Mouse (Mus musculus) stomach, postnatal 0 days (tissue): ENCODE data around the gene Adipor2. TPM values are rescaled to one million over a fixed set of nuclear protein-coding genes. Genes with fewer than 3 reads are reported as not detected.

Experiments used
- ATAC-seq: fragments of 200-750 bp; cut with Nextera tagmentation; 2 replicates; pipeline ENCODE4 v1.8.0; 2017; ENCODE audit not compliant: low FRiP score, low TSS enrichment
- DNase-seq: peaks from one replicate; pipeline ENCODE4 v3.0.0-alpha.2; 2016; ENCODE audit warnings: low spot score
- H3K27ac ChIP-seq: fragments of 300-500 bp; sonication (generic); replicated peaks from 2 replicates; pipeline ENCODE4 v1.5.1; 2014; ENCODE audit warnings: mild to moderate bottlenecking, control low read depth
- H3K27me3 ChIP-seq: fragments of 300-500 bp; sonication (generic); 2 replicates; pipeline ENCODE4 v1.6.1; 2014; ENCODE audit warnings: low read length; ENCODE audit not compliant: control insufficient read depth, insufficient read depth
- H3K36me3 ChIP-seq: fragments of 300-500 bp; sonication (generic); 2 replicates; pipeline ENCODE4 v1.6.1; 2014; ENCODE audit warnings: low read length, mixed read lengths; ENCODE audit not compliant: control insufficient read depth, insufficient read depth
- H3K4me1 ChIP-seq: fragments of 300-500 bp; sonication (generic); replicated peaks from 2 replicates; pipeline ENCODE4 v1.6.1; 2014; ENCODE audit warnings: antibody characterized with exemption; ENCODE audit not compliant: control insufficient read depth, insufficient read depth
- H3K4me2 ChIP-seq: fragments of 300-500 bp; sonication (generic); replicated peaks from 2 replicates; pipeline ENCODE4 v1.6.1; 2014; ENCODE audit warnings: low read depth, mild to moderate bottlenecking, control low read depth, moderate library complexity
- H3K4me3 ChIP-seq: fragments of 300-500 bp; sonication (generic); 2 replicates; pipeline ENCODE4 v1.5.1; 2014; ENCODE audit warnings: low read depth, low read length, control low read depth
- H3K9ac ChIP-seq: fragments of 300-500 bp; sonication (generic); 2 replicates; pipeline ENCODE4 v1.6.1; 2014; ENCODE audit warnings: mild to moderate bottlenecking, low read length, control low read depth, mixed read lengths
- H3K9me3 ChIP-seq: fragments of 300-500 bp; sonication (generic); 2 replicates; pipeline ENCODE4 v1.6.1; 2016; ENCODE audit warnings: low read length; ENCODE audit not compliant: control insufficient read depth
- CTCF ChIP-seq: IDR thresholded peaks from 2 replicates; pipeline ENCODE4 v1.5.1; 2016; ENCODE audit warnings: antibody characterized with exemption, low read depth, mild to moderate bottlenecking, moderate library complexity
- EP300 ChIP-seq: optimal IDR thresholded peaks from 2 replicates; pipeline ENCODE3; 2016; ENCODE audit warnings: antibody characterized with exemption
- WGBS: fragments of 180-500 bp; shearing (Covaris S2); extraction: QIAGEN DNeasy Blood & Tissue Kit; methylation state at CpG from one replicate; pipeline ENCODE4 v1.1.7; 2014; 5-methylcytosine and 5-hydroxymethylcytosine counted together
- polyA plus RNA-seq: library from polyadenylated mRNA; unstranded; fragments of >200 nt; fragmentation: Nextera tagmentation; extraction: Ambion mirVana; gene quantifications from 2 replicates; pipeline ENCODE4 v1.2.1, GENCODE M21; 2015

Adipor2 gene
- polyA plus RNA-seq, 1 experiment from 2014 or later, result 90.5 TPM

DNA sequence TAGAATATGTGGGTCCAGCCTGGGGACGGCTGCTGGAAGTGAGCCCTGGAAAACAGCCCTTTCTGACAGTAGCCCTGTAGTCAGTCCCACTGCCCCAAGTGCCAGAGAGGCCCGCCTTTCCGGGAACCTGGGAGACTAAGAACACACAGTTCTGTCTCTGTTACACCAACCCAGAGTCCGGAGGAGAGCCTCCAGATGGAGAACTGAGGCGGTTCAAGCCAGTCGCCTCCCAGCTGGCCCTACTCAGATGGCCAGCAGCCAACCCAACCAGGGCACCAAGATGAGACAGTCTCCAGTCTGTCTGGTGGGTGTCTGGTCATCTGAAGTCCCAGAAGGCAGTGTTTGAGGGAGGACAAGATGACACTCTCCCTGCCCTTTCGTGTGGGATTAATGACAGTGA is 95.8 kb downstream of the Adipor2 start:
- no peaks in the 10 kb centered on the region for H3K9me3 ChIP-seq
- no peaks in the 10 kb centered on the region for H3K27me3 ChIP-seq
- no peaks in the 10 kb centered on the region for H3K4me1 ChIP-seq
- no peaks in the 10 kb centered on the region for H3K36me3 ChIP-seq
- H3K27ac ChIP-seq, result no peak overlapping the region
- DNase-seq (no peak), ATAC-seq (no peak)
- TF ChIP-seq EP300 (no peak), CTCF (no peak)
- no peak overlapping the region for H3K4me2 ChIP-seq
- H3K9ac ChIP-seq, result no peak overlapping the region
- no peak overlapping the region for H3K4me3 ChIP-seq
- 64% methylated on average over 7 of the region's 7 CpGs for WGBS

DNA sequence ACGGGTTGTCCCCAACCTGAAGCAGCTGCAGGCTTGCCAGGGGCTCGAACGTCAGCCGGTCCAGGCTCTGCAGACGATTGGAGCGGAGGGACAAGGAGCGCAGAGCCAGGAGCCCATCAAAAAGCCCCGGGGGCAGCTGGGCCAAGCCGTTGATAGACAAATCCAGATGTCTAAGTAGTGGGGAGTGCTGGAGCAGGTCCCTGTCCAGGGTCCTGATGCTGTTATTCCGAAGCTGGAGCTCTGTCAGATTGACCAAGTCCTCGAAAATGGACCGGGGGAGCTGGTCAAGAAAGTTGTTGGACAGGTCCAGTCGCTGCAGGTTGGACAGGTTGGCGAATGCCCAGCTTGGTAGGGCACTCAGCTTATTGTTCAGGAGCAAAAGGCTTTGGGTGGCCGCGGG is 97.0 kb downstream of the Adipor2 start:
- no peaks in the 10 kb centered on the region for H3K27me3 ChIP-seq
- 29% methylated on average over 16 of the region's 16 CpGs for WGBS
- ATAC-seq, result no peak

DNA sequence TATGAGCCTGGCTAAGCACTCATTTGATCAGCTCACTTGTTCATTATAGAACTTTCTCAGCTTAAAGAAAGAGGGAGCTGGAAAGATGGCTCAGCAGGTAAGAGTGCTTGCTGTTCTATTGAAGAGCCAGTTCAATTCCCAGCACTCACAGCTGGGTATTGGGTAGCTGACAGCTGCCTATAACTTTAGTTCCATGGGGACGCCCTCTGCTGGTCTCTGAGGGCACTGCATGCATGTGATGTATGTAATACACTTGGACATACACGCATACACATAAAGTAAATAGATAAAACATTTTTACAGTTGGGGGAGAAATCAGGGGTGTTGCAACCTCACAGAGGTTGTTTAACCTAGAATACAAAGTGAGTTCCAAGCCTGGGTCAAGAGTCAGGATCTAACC is 98.1 kb downstream of the Adipor2 start:
- DNase-seq, result no peak
- Histone ChIP-seq H3K9me3 (no peaks in the 10 kb centered on the region), H3K4me2 (no peak overlapping the region), H3K9ac (no peak overlapping the region), H3K36me3 (no peaks in the 10 kb centered on the region), H3K4me3 (no peak overlapping the region), H3K27ac (no peak overlapping the region), H3K4me1 (no peaks in the 10 kb centered on the region), H3K27me3 (no peaks in the 10 kb centered on the region)
- no peak for TF ChIP-seq EP300
- peak; percentile 33 for TF ChIP-seq CTCF
- WGBS, result 75% methylated on average over 2 of the region's 2 CpGs
- ATAC-seq, result no peak

More for the DNA sequence above, 97.0 kb downstream of the Adipor2 start:
- Histone ChIP-seq H3K9ac (no peak overlapping the region), H3K4me3 (no peak overlapping the region), H3K9me3 (no peaks in the 10 kb centered on the region), H3K27ac (no peak overlapping the region), H3K36me3 (no peaks in the 10 kb centered on the region), H3K4me1 (no peaks in the 10 kb centered on the region), H3K4me2 (no peak overlapping the region)
- no peak for TF ChIP-seq EP300
- TF ChIP-seq CTCF, result no peak
- peak; percentile 61 for DNase-seq

DNA sequence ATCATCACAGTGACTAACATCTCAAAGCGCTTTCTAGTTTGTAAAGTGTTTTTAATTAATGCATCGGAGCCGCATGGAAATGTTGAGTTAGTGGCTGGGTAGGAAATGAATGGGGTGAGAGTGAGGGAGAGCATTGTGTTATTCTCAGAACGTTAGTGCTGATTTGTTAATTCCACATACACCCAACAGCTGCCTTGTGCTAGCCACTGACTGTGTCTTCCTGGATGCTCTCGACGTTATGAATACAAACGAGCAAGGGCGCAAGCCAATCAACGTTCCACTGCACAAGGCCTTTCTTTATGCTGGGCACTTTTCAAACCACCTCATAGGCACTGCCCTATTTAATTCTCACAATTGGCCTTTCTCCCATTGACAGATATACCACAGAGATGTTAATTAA is 98.8 kb downstream of the Adipor2 start:
- no peak for ATAC-seq
- WGBS, result 85% methylated on average over 9 of the region's 9 CpGs
- TF ChIP-seq CTCF (no peak), EP300 (no peak)

DNA sequence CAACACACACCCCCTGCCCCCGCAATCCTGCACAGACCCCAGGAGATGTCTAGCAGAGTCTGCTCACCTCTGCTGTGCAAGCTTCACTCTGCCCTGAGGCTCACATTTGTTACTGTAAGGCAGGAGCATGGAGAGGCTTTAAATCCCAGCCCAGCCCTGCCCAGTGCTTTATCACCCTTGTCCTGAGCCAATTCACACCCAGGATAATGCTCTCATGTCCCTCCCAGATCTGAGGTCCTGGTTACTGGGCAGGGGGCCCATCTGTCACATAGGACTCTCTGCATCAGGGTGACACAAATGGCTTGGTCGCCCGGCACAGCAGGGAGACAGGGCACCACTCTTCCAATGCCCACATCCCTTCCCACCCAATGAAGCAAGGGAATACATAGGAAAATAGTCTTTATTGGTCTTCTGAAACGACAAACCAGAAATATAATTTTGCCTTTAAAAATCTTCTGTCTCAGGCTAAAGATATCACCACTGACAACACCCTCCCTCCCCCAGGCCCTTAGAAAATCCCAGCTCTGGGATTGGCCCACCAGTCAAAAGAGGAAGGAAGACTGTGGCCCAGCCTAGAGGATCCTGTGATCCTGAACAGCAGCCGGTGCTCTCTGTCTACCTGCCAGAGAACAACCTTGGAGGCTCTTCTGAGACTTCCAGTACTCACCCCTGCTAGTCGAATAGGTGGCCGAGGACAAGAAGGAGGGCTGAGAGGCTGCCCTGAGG is 102.6 kb downstream of the Adipor2 start:
- WGBS, result 36% methylated on average over 7 of the region's 7 CpGs
- Histone ChIP-seq H3K9ac (no peak overlapping the region), H3K36me3 (no peaks in the 10 kb centered on the region), H3K27me3 (no peaks in the 10 kb centered on the region), H3K27ac (no peak overlapping the region), H3K4me3 (no peak overlapping the region), H3K4me2 (no peak overlapping the region), H3K9me3 (no peaks in the 10 kb centered on the region), H3K4me1 (no peaks in the 10 kb centered on the region)
- ATAC-seq (no peak), DNase-seq (no peak)
- no peak for TF ChIP-seq EP300
- no peak for TF ChIP-seq CTCF

More for the DNA sequence above, 98.8 kb downstream of the Adipor2 start:
- no peaks in the 10 kb centered on the region for H3K27me3 ChIP-seq
- H3K27ac ChIP-seq, result no peak overlapping the region
- no peak overlapping the region for H3K4me2 ChIP-seq
- H3K9me3 ChIP-seq, result no peaks in the 10 kb centered on the region
- H3K4me1 ChIP-seq, result no peaks in the 10 kb centered on the region
- H3K9ac ChIP-seq, result no peak overlapping the region
- H3K36me3 ChIP-seq, result no peaks in the 10 kb centered on the region
- no peak for DNase-seq
- no peak overlapping the region for H3K4me3 ChIP-seq

DNA sequence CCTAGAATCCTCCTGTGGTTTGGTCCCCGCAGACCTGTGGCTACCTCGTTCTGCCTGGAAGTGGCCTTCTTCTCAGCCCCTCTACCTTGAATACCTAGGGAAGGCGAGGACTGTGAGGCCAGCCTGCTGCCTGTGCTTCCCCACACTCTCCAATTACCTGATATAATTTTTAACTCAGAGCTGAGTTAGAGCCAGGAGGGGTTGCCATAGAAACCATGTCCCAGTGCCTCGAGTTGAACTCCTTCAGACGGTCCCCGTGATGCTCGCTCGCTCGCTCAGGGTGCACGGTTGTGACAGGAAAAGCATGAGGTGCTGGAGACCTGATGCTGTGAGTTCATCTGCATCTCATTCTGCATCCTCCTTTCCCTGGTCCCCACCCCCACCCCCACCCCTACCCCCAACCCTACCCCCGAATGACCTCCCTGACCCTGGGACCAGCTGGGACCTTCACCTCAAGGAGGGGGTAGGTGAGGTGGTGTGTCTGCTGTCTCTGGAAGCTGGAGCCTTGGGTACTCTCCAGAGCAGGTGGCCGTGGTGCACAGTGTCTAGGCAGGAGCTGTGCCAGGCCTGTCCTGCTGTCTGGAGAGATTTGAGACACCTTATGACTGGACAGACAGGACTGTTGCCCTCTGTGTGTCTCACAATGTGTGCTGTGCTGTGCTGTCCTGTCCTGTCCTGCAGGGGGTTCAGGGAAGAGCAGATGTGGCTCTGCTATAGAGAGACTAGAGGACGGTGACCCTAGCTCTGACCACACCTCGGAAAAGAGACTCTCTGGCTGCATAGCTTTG is 103.7 kb downstream of the Adipor2 start:
- ATAC-seq (0 out of 2 replicates have a peak, but pooled peaks have one; percentile 21), DNase-seq (no peak)
- H3K4me2 ChIP-seq, result no peak overlapping the region
- 48% methylated on average over 14 of the region's 14 CpGs for WGBS
- H3K9me3 ChIP-seq, result no peaks in the 10 kb centered on the region
- H3K4me3 ChIP-seq, result no peak overlapping the region
- no peak overlapping the region for H3K9ac ChIP-seq
- H3K36me3 ChIP-seq, result no peaks in the 10 kb centered on the region
- TF ChIP-seq EP300, result no peak
- TF ChIP-seq CTCF, result no peak
- H3K4me1 ChIP-seq, result no peaks in the 10 kb centered on the region
- no peaks in the 10 kb centered on the region for H3K27me3 ChIP-seq
- H3K27ac ChIP-seq, result no peak overlapping the region
